Mouse (Mus musculus): Measurements from ENCODE around the gene Hmgb2.

- TF ChIP-seq GATA1 (IDR thresholded peaks at IDR 0.05; ENCODE audit: borderline replicate concordance, low read length): no peak
- no peak for TF ChIP-seq FLI1 (IDR thresholded peaks at IDR 0.05; ENCODE audit: low read length)
Measured at GRCm38 (mm10) chr8:57517723-57518122, 6.0 kb downstream of the Hmgb2 start.

Data from megakaryocyte, embryonic 14.5 days (primary cell).